Mouse (Mus musculus) forebrain, embryonic 13.5 days (tissue): ENCODE data around the gene Anapc7. TPM values are rescaled to one million over a fixed set of nuclear protein-coding genes. Genes with fewer than 3 reads are reported as not detected.

Source experiments
- ATAC-seq: fragments of 200-750 bp; cut with Nextera tagmentation; 2 replicates; pipeline ENCODE4 v1.8.0; 2017
- H3K27ac ChIP-seq: fragments of 300-500 bp; sonication (generic); 2 replicates; pipeline ENCODE4 v1.5.1; 2015; ENCODE audit warnings: inconsistent platforms, mild to moderate bottlenecking, moderate library complexity
- H3K27me3 ChIP-seq: fragments of 300-500 bp; sonication (generic); 2 replicates; pipeline ENCODE4 v1.6.1; 2015; ENCODE audit warnings: mild to moderate bottlenecking, inconsistent platforms
- H3K36me3 ChIP-seq: fragments of 300-500 bp; sonication (generic); 2 replicates; pipeline ENCODE4 v1.6.1; 2015; ENCODE audit warnings: mild to moderate bottlenecking, inconsistent platforms; ENCODE audit not compliant: poor library complexity, severe bottlenecking
- H3K4me1 ChIP-seq: fragments of 300-500 bp; sonication (generic); 2 replicates; pipeline ENCODE4 v1.6.1; 2015; ENCODE audit warnings: inconsistent platforms
- H3K4me2 ChIP-seq: fragments of 300-500 bp; sonication (generic); 2 replicates; pipeline ENCODE4 v1.6.1; 2015; ENCODE audit warnings: inconsistent platforms, mild to moderate bottlenecking, moderate library complexity
- H3K4me3 ChIP-seq: fragments of 300-500 bp; sonication (generic); 2 replicates; pipeline ENCODE4 v1.5.1; 2015; ENCODE audit warnings: mild to moderate bottlenecking, inconsistent platforms
- H3K9ac ChIP-seq: fragments of 300-500 bp; sonication (generic); 2 replicates; pipeline ENCODE4 v1.6.1; 2015; ENCODE audit warnings: mild to moderate bottlenecking, inconsistent platforms
- H3K9me3 ChIP-seq: fragments of 300-500 bp; sonication (generic); replicated peaks from 2 replicates; pipeline ENCODE4 v1.6.1; 2016; ENCODE audit warnings: inconsistent platforms
- WGBS: fragments of 180-500 bp; shearing (Covaris S2); methylation state at CpG from one replicate; pipeline ENCODE4 v1.1.7; 2015; 5-methylcytosine and 5-hydroxymethylcytosine counted together
- polyA plus RNA-seq: library from polyadenylated mRNA; unstranded; fragments of >200 nt; fragmentation: Nextera tagmentation; extraction: Ambion mirVana; gene quantifications from 2 replicates; pipeline ENCODE4 v1.2.1, GENCODE M21; 2015

Gene Anapc7
- 50.3 and 53.3 TPM in 2 replicates for polyA plus RNA-seq

DNA sequence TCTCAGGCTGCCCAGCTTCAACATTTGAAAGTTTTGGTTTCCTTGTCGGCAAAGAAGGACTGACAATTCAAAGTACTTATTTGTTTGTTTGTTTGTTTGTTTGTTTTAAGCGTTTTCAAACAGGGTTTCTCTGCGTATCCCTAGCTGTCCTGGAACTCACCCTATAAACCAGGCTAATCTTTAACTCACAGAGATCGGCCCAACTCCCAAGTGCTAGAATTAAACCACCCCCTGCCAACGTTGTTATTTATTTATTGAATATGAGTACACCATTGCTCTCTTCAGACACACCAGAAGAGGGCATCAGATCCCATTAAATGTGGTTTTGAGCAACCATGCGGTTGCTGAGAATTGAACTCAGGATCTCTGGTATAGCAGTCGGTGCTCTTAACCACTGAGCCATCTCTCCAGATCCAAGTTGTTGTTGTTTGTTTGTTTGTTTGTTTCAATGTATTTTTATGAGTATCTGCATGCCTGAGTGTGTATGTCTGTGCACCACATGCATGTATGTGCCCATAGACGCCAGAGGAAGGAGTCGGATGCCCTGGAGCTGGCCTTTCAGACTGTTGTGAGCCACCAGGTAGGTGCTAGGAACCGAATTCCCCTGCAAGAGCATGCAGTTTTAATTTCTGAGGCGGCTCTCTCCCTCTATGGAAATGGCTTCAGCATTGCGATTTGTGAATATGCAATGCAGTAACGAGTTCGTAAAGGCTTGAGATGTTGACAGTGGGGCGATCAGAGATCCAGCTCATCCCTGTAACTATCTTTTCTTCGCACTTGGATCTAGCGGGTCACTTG, at the start of gene Anapc7:
Gene Anapc7 (plus strand): TSS at position 423 of the 798 bp plus-strand sequence.
- peak within 1 kb of the TSS; percentile 99 for H3K4me3 ChIP-seq
- 0 out of 2 replicates have a peak, but pooled peaks have one; percentile 17 for ATAC-seq
- 0 out of 2 replicates have a peak, but pooled peaks cover 3% of the 10 kb centered on the region for H3K36me3 ChIP-seq
- peaks cover 19% of the 10 kb centered on the region for H3K4me1 ChIP-seq
- H3K4me2 ChIP-seq: peak within 1 kb of the TSS; percentile 91
- no peaks in the 10 kb centered on the region for H3K9me3 ChIP-seq
- WGBS: 22% methylated on average over 17 of the region's 17 CpGs
- H3K9ac ChIP-seq: peak within 1 kb of the TSS; percentile 94
- peak within 1 kb of the TSS; percentile 87 for H3K27ac ChIP-seq
- H3K27me3 ChIP-seq: no peaks in the 10 kb centered on the region

- H3K27me3 ChIP-seq: no peaks in the 10 kb centered on the region
- peak; percentile 94 for ATAC-seq
- peak within 1 kb of the TSS; percentile 66 for H3K4me2 ChIP-seq
- H3K9me3 ChIP-seq: no peaks in the 10 kb centered on the region
- H3K9ac ChIP-seq: peak within 1 kb of the TSS; percentile 88
- H3K27ac ChIP-seq: peak within 1 kb of the TSS; percentile 98
- H3K4me1 ChIP-seq: peaks cover 27% of the 10 kb centered on the region
- H3K4me3 ChIP-seq: peak within 1 kb of the TSS; percentile 80
- under 1% methylated on average over 53 of the region's 53 CpGs for WGBS
- H3K36me3 ChIP-seq: peaks cover 43% of the 10 kb centered on the region
These were observed 49.2 kb upstream of the Anapc7 start, which contains the start of gene Fam216a for GRCm38 (mm10) chr5:122372192-122372769. Fam216a (minus strand) TSS chr5:122372364.

- Histone ChIP-seq H3K36me3 (peaks cover 38% of the 10 kb centered on the region), H3K27me3 (no peaks in the 10 kb centered on the region), H3K4me1 (peaks cover 27% of the 10 kb centered on the region), H3K4me3 (peak overlapping the region; percentile 80), H3K9me3 (no peaks in the 10 kb centered on the region), H3K9ac (peak overlapping the region; percentile 88), H3K4me2 (peak overlapping the region; percentile 66), H3K27ac (peak overlapping the region; percentile 98)
- ATAC-seq: no peak
- 7% methylated on average over 5 of the region's 5 CpGs for WGBS
These were observed 48.6 kb upstream of the Anapc7 start for GRCm38 (mm10) chr5:122372878-122373277.

DNA sequence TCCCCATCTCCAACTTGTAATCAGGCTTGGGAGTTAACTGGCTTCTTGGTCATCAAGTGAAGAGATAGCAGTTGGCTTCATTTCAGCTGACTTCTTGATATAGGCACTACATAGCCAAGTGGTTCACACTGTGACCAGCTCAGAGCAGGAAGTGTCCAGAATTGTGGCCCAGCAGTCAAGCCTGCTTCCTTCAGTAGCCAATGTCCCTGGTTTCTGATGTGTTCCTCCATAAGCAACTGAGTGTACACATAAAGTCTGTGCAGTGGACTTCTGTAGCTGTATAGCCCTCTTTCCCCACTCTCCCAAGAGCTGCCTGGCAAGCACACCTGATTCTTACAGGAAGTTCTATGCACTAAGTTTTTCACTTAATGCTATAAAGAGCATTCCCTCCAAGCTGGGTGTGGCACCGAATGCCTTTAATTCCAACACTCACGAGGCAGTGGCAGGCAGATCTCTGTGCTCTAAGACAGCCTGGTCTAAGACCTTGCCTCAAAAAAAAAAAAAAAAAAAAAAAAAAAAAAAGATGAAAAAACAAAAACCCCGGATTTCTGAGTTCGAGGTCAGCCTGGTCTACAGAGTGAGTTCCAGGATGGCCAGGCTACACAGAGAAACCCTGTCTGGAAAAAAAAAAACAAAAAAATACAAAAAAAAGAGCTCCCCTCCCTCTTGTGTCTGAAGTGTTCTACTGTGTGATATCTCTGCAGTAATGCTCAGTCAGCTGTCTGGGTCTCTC, 44.2 kb upstream of the Anapc7 start:
- Histone ChIP-seq H3K27me3 (no peaks in the 10 kb centered on the region), H3K4me3 (no peak overlapping the region), H3K9me3 (no peaks in the 10 kb centered on the region), H3K27ac (no peak overlapping the region), H3K4me2 (no peak overlapping the region), H3K36me3 (peaks cover 63% of the 10 kb centered on the region), H3K9ac (no peak overlapping the region), H3K4me1 (peaks cover 12% of the 10 kb centered on the region)
- ATAC-seq: no peak
- WGBS: 96% methylated on average over 4 of the region's 4 CpGs

DNA sequence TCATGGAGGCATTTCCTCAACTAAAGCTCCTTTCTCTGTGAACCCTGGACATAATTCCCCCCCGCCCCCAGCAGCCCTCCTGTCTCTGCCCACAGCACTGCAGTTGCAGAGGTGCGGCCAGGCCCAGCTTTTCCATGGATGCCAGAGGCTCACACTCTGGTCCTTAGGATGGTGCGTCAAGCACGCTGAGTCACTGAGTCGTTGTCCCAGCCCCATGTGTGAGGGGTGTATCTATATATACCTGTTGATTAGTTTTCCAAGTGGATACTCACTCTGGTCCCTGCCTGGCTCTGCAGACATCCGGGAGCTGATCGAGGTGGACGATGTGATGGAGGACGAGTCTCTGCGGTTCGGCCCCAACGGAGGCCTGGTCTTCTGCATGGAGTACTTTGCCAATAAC, 43.3 kb upstream of the Anapc7 start:
- peaks cover 7% of the 10 kb centered on the region for H3K4me1 ChIP-seq
- H3K4me2 ChIP-seq: no peak overlapping the region
- H3K27ac ChIP-seq: no peak overlapping the region
- 94% methylated on average over 12 of the region's 12 CpGs for WGBS
- ATAC-seq: no peak
- H3K9ac ChIP-seq: no peak overlapping the region
- H3K36me3 ChIP-seq: peaks cover 69% of the 10 kb centered on the region
- no peaks in the 10 kb centered on the region for H3K27me3 ChIP-seq
- H3K9me3 ChIP-seq: no peaks in the 10 kb centered on the region
- no peak overlapping the region for H3K4me3 ChIP-seq

GRCm38 (mm10) chr5:122379374-122380155, 41.9 kb upstream of the Anapc7 start:
- no peak overlapping the region for H3K4me3 ChIP-seq
- H3K9ac ChIP-seq: no peak overlapping the region
- no peak overlapping the region for H3K27ac ChIP-seq
- 57% methylated on average over 11 of the region's 11 CpGs for WGBS
- H3K4me2 ChIP-seq: no peak overlapping the region
- H3K27me3 ChIP-seq: no peaks in the 10 kb centered on the region
- H3K9me3 ChIP-seq: no peaks in the 10 kb centered on the region
- H3K4me1 ChIP-seq: no peaks in the 10 kb centered on the region
- ATAC-seq: peak; percentile 55; the same call in 1 of the 2 replicates
- peaks cover 61% of the 10 kb centered on the region for H3K36me3 ChIP-seq

- no peak overlapping the region for H3K4me3 ChIP-seq
- WGBS: 87% methylated on average over 5 of the region's 5 CpGs
- no peaks in the 10 kb centered on the region for H3K27me3 ChIP-seq
- no peak overlapping the region for H3K27ac ChIP-seq
- H3K9me3 ChIP-seq: no peaks in the 10 kb centered on the region
- no peak for ATAC-seq
- no peak overlapping the region for H3K9ac ChIP-seq
- no peak overlapping the region for H3K4me2 ChIP-seq
- peaks cover 5% of the 10 kb centered on the region; the same call in 1 of the 2 replicates for H3K36me3 ChIP-seq
- H3K4me1 ChIP-seq: peaks cover 11% of the 10 kb centered on the region
These were observed 31.5 kb upstream of the Anapc7 start for GRCm38 (mm10) chr5:122390006-122390405.

- H3K27ac ChIP-seq: no peak overlapping the region
- H3K9me3 ChIP-seq: no peaks in the 10 kb centered on the region
- H3K36me3 ChIP-seq: peaks cover 5% of the 10 kb centered on the region; the same call in 1 of the 2 replicates
- H3K4me1 ChIP-seq: peaks cover 11% of the 10 kb centered on the region
- H3K9ac ChIP-seq: no peak overlapping the region
- ATAC-seq: no peak
- no peak overlapping the region for H3K4me2 ChIP-seq
- no peak overlapping the region for H3K4me3 ChIP-seq
- H3K27me3 ChIP-seq: no peaks in the 10 kb centered on the region
These were observed 30.8 kb upstream of the Anapc7 start for GRCm38 (mm10) chr5:122390671-122391070.

DNA sequence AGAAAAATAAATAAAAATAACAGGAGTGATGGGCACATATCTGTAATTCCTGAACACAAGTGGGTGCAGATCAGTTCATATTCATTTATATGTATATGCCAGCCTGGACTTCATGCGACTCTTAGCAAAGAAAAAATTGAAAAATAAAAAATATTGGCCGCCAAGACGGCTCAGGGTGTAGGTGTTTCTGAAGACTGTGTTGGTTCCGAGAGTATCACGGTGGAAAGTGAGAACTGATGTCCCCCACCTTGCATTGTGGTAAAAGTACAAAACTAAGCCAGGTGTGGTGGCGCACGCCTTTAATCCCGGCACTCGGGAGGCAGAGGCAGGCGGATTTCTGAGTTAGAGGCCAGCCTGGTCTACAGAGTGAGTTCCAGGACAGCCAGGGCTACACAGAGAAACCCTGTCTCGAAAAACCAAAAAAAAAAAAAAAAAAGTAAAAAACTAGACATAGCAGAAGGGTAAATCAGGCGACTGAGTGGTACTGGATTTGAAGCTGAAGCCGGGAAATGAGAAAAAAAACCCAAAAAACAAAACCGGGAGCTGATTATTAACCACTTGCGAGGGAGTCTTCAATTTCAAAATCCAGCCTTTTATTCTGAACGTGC, 30.2 kb upstream of the Anapc7 start:
- WGBS: 56% methylated on average over 16 of the region's 16 CpGs
- no peaks in the 10 kb centered on the region for H3K9me3 ChIP-seq
- peak overlapping the region; percentile 87 for H3K4me2 ChIP-seq
- H3K4me3 ChIP-seq: peak overlapping the region; percentile 84
- peaks cover 5% of the 10 kb centered on the region; the same call in 1 of the 2 replicates for H3K36me3 ChIP-seq
- no peaks in the 10 kb centered on the region for H3K27me3 ChIP-seq
- no peak overlapping the region for H3K9ac ChIP-seq
- no peak overlapping the region for H3K27ac ChIP-seq
- H3K4me1 ChIP-seq: peaks cover 11% of the 10 kb centered on the region
- peak; percentile 46; the same call in 1 of the 2 replicates for ATAC-seq

GRCm38 (mm10) chr5:122391786-122392180, 29.7 kb upstream of the Anapc7 start, which contains the start of gene Arpc3:
Arpc3 (plus strand) TSS chr5:122391878.
- peaks cover 11% of the 10 kb centered on the region for H3K4me1 ChIP-seq
- H3K9me3 ChIP-seq: no peaks in the 10 kb centered on the region
- H3K27me3 ChIP-seq: no peaks in the 10 kb centered on the region
- peak within 1 kb of the TSS; percentile 84 for H3K4me3 ChIP-seq
- H3K4me2 ChIP-seq: peak within 1 kb of the TSS; percentile 87
- peaks cover 8% of the 10 kb centered on the region for H3K36me3 ChIP-seq
- H3K27ac ChIP-seq: no peak within 1 kb of the TSS
- H3K9ac ChIP-seq: peak within 1 kb of the TSS; percentile 87
- peak; percentile 92 for ATAC-seq
- under 1% methylated on average over 39 of the region's 39 CpGs for WGBS
